Mouse (Mus musculus) embryonic facial prominence, embryonic 12.5 days (tissue): ENCODE results near the gene Olfr902. TPM values are rescaled to one million over a fixed set of nuclear protein-coding genes. Genes with fewer than 3 reads are reported as not detected.

Experiments
- polyA plus RNA-seq: library from polyadenylated mRNA; unstranded; fragments of >200 nt; fragmentation: Nextera tagmentation; extraction: Ambion mirVana; gene quantifications from 2 replicates; pipeline ENCODE4 v1.2.1, GENCODE M21; 2016

Olfr902 gene
- polyA plus RNA-seq, 1 experiment from 2014 or later, result not detected

Other genes starting within 250 kb of the Olfr902 start
- not detected in 2 replicates for gene Olfr893, start 239.3 kb upstream of the Olfr902 start, polyA plus RNA-seq
- not detected in 2 replicates for gene Olfr894, start 229.6 kb upstream of the Olfr902 start, polyA plus RNA-seq
- not detected in 2 replicates for gene Olfr143, start 194.9 kb upstream of the Olfr902 start, polyA plus RNA-seq
- gene Olfr895, start 179.8 kb upstream of the Olfr902 start, polyA plus RNA-seq, result not detected in 2 replicates
- not detected in 2 replicates for gene Olfr896-ps1, start 156.5 kb upstream of the Olfr902 start, polyA plus RNA-seq
- gene Olfr25, start 118.6 kb upstream of the Olfr902 start, polyA plus RNA-seq, result not detected in 2 replicates
- gene Olfr898, start 99.2 kb upstream of the Olfr902 start, polyA plus RNA-seq, result not detected in 2 replicates
- gene Olfr250, start 80.8 kb upstream of the Olfr902 start, polyA plus RNA-seq, result not detected in 2 replicates
- not detected in 2 replicates for gene Olfr251, start 70.6 kb upstream of the Olfr902 start, polyA plus RNA-seq
- not detected in 2 replicates for gene Olfr147, start 46.0 kb upstream of the Olfr902 start, polyA plus RNA-seq
- gene Olfr901, start 18.2 kb upstream of the Olfr902 start, polyA plus RNA-seq, result not detected in 2 replicates
- gene Olfr904, start 15.5 kb downstream of the Olfr902 start, polyA plus RNA-seq, result not detected in 2 replicates
- not detected in 2 replicates for gene Olfr905, start 23.5 kb downstream of the Olfr902 start, polyA plus RNA-seq
- gene Olfr906, start 39.4 kb downstream of the Olfr902 start, polyA plus RNA-seq, result not detected in 2 replicates
- not detected in 2 replicates for gene Olfr907, start 48.1 kb downstream of the Olfr902 start, polyA plus RNA-seq
- gene Olfr911-ps1, start 73.9 kb downstream of the Olfr902 start, polyA plus RNA-seq, result not detected in 2 replicates
- gene Olfr910, start 90.2 kb downstream of the Olfr902 start, polyA plus RNA-seq, result not detected in 2 replicates
- not detected in 2 replicates for gene Olfr912, start 132.5 kb downstream of the Olfr902 start, polyA plus RNA-seq
- not detected in 2 replicates for gene Olfr913, start 145.1 kb downstream of the Olfr902 start, polyA plus RNA-seq
- not detected in 2 replicates for gene Olfr914, start 157.4 kb downstream of the Olfr902 start, polyA plus RNA-seq
- not detected in 2 replicates for gene Olfr916, start 212.2 kb downstream of the Olfr902 start, polyA plus RNA-seq
- gene Olfr917, start 218.2 kb downstream of the Olfr902 start, polyA plus RNA-seq, result not detected in 2 replicates
- not detected in 2 replicates for gene Olfr918, start 226.9 kb downstream of the Olfr902 start, polyA plus RNA-seq